7 mouse cellular contexts compared by ENCODE assay signal in genomic region chr10:21995661-21996308, GRCm38 (mm10).
DNase-seq lines count a peak whose midpoint lies in the region; ATAC-seq lines count a peak whose summit lies in the region.

No protein-coding gene starts in this region.

- H3K9ac ChIP-seq in intestine, embryonic 16.5 days (ENCODE audit: low read depth, low read length) = no peak overlapping the region; the same call in 1 of the 2 replicates
- H3K9ac ChIP-seq in limb, embryonic 11.5 days (ENCODE audit: low read length) = no peak overlapping the region
- no peak overlapping the region for H3K9ac ChIP-seq in midbrain, embryonic 13.5 days (replicated peaks)

- H3K27ac ChIP-seq in intestine, embryonic 16.5 days (ENCODE audit: low read length) = no peak overlapping the region
- no peak overlapping the region for H3K27ac ChIP-seq in limb, embryonic 11.5 days (replicated peaks; ENCODE audit: low read depth, low read length)
- H3K27ac ChIP-seq in midbrain, embryonic 13.5 days = no peak overlapping the region

- 0 out of 2 replicates have a peak, but pooled peaks have one; percentile 27 for ATAC-seq in common myeloid progenitor, adult 5-6 weeks (replicated peaks; ENCODE audit: low read depth, poor library complexity, severe bottlenecking)
- ATAC-seq in intestine, embryonic 16.5 days = no peak
- no peak for ATAC-seq in limb, embryonic 11.5 days (ENCODE audit: insufficient number of reproducible peaks, low FRiP score, low TSS enrichment, low read depth)
- no peak for ATAC-seq in midbrain, embryonic 13.5 days

- peak; percentile 83 for DNase-seq in adipocyte (ENCODE audit: low spot score)
- peak; percentile 62 for DNase-seq in gastrocnemius, postnatal 25 days
- peak; percentile 87 for DNase-seq in limb, embryonic 11.5 days (ENCODE audit: low spot score)
- DNase-seq in spleen, postnatal 14 days (ENCODE audit: low spot score in 2 of 2) = peak; percentile 55 to 74

- WGBS in intestine, embryonic 16.5 days = 52% methylated on average over 11 of the region's 11 CpGs
- WGBS in limb, embryonic 11.5 days = 69% methylated on average over 11 of the region's 11 CpGs
- 60% methylated on average over 11 of the region's 11 CpGs for WGBS in midbrain, embryonic 13.5 days

- no peaks in the 10 kb centered on the region for H3K36me3 ChIP-seq in intestine, embryonic 16.5 days (ENCODE audit: control insufficient read depth, insufficient read depth, low read length)
- H3K36me3 ChIP-seq in limb, embryonic 11.5 days (ENCODE audit: control insufficient read depth, insufficient read depth, low read length) = no peaks in the 10 kb centered on the region
- peaks cover 26% of the 10 kb centered on the region for H3K36me3 ChIP-seq in midbrain, embryonic 13.5 days

- H3K4me2 ChIP-seq in intestine, embryonic 16.5 days (ENCODE audit: low read depth, low read length) = peak overlapping the region; percentile 45
- peak overlapping the region; percentile 5; the same call in 1 of the 2 replicates for H3K4me2 ChIP-seq in limb, embryonic 11.5 days (ENCODE audit: low read depth, severe bottlenecking)
- peak overlapping the region; percentile 97 for H3K4me2 ChIP-seq in midbrain, embryonic 13.5 days (replicated peaks)

- peaks cover 9% of the 10 kb centered on the region for H3K4me1 ChIP-seq in intestine, embryonic 16.5 days (ENCODE audit: control insufficient read depth, insufficient read depth, low read length)
- no peaks in the 10 kb centered on the region for H3K4me1 ChIP-seq in limb, embryonic 11.5 days (ENCODE audit: control insufficient read depth, insufficient read depth, low read length)
- peaks cover 35% of the 10 kb centered on the region for H3K4me1 ChIP-seq in midbrain, embryonic 13.5 days (replicated peaks)

- H3K9me3 ChIP-seq in intestine, embryonic 16.5 days (ENCODE audit: control insufficient read depth, low read length) = no peaks in the 10 kb centered on the region
- no peaks in the 10 kb centered on the region for H3K9me3 ChIP-seq in limb, embryonic 11.5 days (ENCODE audit: control insufficient read depth, low read length)
- H3K9me3 ChIP-seq in midbrain, embryonic 13.5 days = no peaks in the 10 kb centered on the region

- H3K27me3 ChIP-seq in intestine, embryonic 16.5 days (replicated peaks; ENCODE audit: control insufficient read depth, insufficient read depth, low read length) = no peaks in the 10 kb centered on the region
- no peaks in the 10 kb centered on the region for H3K27me3 ChIP-seq in limb, embryonic 11.5 days (ENCODE audit: control insufficient read depth, insufficient read depth, low read length)
- peaks cover 15% of the 10 kb centered on the region for H3K27me3 ChIP-seq in midbrain, embryonic 13.5 days

- peak overlapping the region; percentile 44 for H3K4me3 ChIP-seq in intestine, embryonic 16.5 days (ENCODE audit: low read length)
- no peak overlapping the region; the same call in 1 of the 2 replicates for H3K4me3 ChIP-seq in limb, embryonic 11.5 days (ENCODE audit: low read depth, low read length)
- peak overlapping the region; percentile 68 for H3K4me3 ChIP-seq in midbrain, embryonic 13.5 days (replicated peaks)

Comparison
In these comparisons a context has a peak if more than half of its experiments do, and no peak if none do; other contexts are left out.
1. H3K4me2 ChIP-seq: peak in every context shown above with its lines; median percentile 97 in midbrain, embryonic 13.5 days; 45 in intestine, embryonic 16.5 days; 5 in limb, embryonic 11.5 days.